Mouse (Mus musculus): ENCODE measurements at regions not wholly inside any gene's neighbourhood (a gene's known extent, or its start where the extent isn't known, plus 50 kb on each side); places are given as distances from the start of the nearest gene placed in this dataset.
"Not testable (repeated sequence)": the region's sequence is repeated elsewhere in the genome, so short reads cannot be mapped to it uniquely, and the experiment has no call there.

DNA sequence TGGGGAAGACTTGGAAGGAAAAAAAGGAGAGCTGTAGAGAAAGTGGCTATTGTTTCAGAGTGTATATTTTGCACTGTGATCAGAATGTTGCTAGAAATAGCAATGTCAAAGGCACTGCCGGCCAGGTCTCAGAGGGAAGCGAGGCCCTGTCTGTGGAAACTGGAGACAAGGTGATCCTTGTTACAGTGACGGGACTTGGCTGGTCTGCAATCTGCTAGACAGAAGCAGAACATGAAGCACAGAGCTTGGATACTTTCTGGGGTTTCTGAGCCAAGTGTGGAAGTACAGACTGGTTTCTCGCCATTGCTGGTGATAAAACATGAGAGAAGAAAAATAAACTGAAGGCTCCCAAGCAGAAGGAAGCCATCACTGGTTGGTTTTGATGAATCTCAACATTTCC lies 198.3 kb upstream of the Slc7a14 start:
- no peaks in the 10 kb centered on the region for H3K27me3 ChIP-seq (replicated peaks; ENCODE audit: control insufficient read depth, insufficient read depth, low read length)
- no peaks in the 10 kb centered on the region for H3K9me3 ChIP-seq (ENCODE audit: control insufficient read depth, low read length)
- no peaks in the 10 kb centered on the region for H3K4me1 ChIP-seq (replicated peaks; ENCODE audit: control insufficient read depth, insufficient read depth, low read length)
- H3K4me2 ChIP-seq (ENCODE audit: low read length), result no peak overlapping the region
- no peak overlapping the region for H3K9ac ChIP-seq (ENCODE audit: low read length)
- no peaks in the 10 kb centered on the region for H3K36me3 ChIP-seq (ENCODE audit: control insufficient read depth, insufficient read depth, low read length)
- no peak overlapping the region for H3K4me3 ChIP-seq (ENCODE audit: low read depth, low read length)
- no peak overlapping the region for H3K27ac ChIP-seq (ENCODE audit: low read depth)
- WGBS, result 80% methylated on average over 4 of the region's 4 CpGs
- ATAC-seq (replicated peaks; ENCODE audit: low FRiP score, low TSS enrichment, low read depth), result no peak
- no peak for DNase-seq (ENCODE audit: low spot score)

DNA sequence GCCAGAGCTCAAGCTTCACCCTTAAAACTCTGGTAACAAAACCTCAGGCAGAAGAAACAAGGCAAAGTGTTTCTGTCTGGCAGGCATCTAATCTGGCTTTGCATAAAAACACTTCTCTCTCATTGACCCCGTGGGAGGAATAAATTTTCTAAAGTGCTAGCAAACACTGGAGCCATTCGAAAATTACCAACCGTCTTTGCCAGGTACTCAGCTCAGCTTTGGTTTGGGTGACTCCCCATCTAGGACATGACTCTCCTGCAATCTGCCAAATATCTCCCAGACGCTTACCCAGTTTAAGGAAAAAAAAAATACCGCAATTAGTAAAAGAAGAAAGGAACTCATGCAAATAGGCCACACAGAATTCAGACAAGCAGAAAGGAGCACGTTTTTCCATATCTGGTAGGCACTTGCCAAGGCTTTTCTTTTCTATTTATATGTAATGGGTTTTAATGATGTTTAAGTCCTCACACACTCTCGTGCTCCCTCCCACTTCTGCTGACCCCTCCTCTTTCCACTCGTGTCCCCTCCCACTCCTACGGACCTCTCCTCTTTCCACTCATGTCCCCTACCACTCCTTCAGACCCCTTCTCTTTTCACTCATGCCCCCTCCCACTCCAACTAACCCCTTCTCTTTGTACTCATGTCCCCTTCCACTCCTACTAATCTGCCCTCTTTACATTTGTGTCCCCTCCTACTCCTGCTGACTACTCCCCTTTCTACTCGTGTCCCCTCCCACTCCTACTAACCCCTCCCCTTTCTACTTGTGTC lies 189.2 kb upstream of the Slc7a14 start:
- H3K4me2 ChIP-seq (ENCODE audit: low read length), result no peak overlapping the region
- H3K27me3 ChIP-seq (replicated peaks; ENCODE audit: control insufficient read depth, insufficient read depth, low read length), result no peaks in the 10 kb centered on the region
- H3K9me3 ChIP-seq (ENCODE audit: control insufficient read depth, low read length), result 0 out of 2 replicates have a peak, but pooled peaks cover 2% of the 10 kb centered on the region
- H3K27ac ChIP-seq (ENCODE audit: low read depth), result no peak overlapping the region
- no peak overlapping the region for H3K4me3 ChIP-seq (ENCODE audit: low read depth, low read length)
- H3K4me1 ChIP-seq (replicated peaks; ENCODE audit: control insufficient read depth, insufficient read depth, low read length), result no peaks in the 10 kb centered on the region
- no peaks in the 10 kb centered on the region for H3K36me3 ChIP-seq (ENCODE audit: control insufficient read depth, insufficient read depth, low read length)
- WGBS, result 75% methylated on average over 10 of the region's 10 CpGs
- DNase-seq (ENCODE audit: low spot score) (no peak), ATAC-seq (replicated peaks; ENCODE audit: low FRiP score, low TSS enrichment, low read depth) (no peak)
- H3K9ac ChIP-seq (ENCODE audit: low read length), result no peak overlapping the region

DNA sequence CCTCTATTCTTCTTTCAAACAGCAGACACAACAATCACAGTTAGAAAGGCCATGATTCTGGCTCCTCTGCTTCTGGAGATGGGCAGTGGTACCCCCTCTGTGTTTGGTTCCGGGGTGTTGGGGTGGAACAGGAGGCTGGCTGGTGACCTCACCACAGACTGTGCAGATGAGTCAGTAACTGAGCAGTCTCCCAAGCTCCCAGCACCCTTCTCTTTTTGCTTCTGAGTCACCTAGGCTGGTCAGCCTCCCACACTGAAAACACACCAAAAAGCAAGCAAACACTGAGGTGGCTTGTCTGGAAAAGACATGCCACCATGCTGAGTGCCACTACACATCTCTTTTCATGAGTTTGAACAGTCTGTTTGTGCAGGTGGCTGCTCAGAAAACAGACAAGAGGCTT lies 185.1 kb upstream of the Slc7a14 start:
- no peak overlapping the region for H3K4me3 ChIP-seq (ENCODE audit: low read depth, low read length)
- H3K27me3 ChIP-seq (replicated peaks; ENCODE audit: control insufficient read depth, insufficient read depth, low read length), result no peaks in the 10 kb centered on the region
- no peak overlapping the region for H3K9ac ChIP-seq (ENCODE audit: low read length)
- H3K4me2 ChIP-seq (ENCODE audit: low read length), result no peak overlapping the region
- 0 out of 2 replicates have a peak, but pooled peaks cover 2% of the 10 kb centered on the region for H3K9me3 ChIP-seq (ENCODE audit: control insufficient read depth, low read length)
- no peaks in the 10 kb centered on the region for H3K4me1 ChIP-seq (replicated peaks; ENCODE audit: control insufficient read depth, insufficient read depth, low read length)
- H3K27ac ChIP-seq (ENCODE audit: low read depth), result no peak overlapping the region
- DNase-seq (ENCODE audit: low spot score), result no peak
- H3K36me3 ChIP-seq (ENCODE audit: control insufficient read depth, insufficient read depth, low read length), result no peaks in the 10 kb centered on the region
- ATAC-seq (replicated peaks; ENCODE audit: low FRiP score, low TSS enrichment, low read depth), result no peak
- WGBS, result 100% methylated on average over 1 of the region's 1 CpGs

DNA sequence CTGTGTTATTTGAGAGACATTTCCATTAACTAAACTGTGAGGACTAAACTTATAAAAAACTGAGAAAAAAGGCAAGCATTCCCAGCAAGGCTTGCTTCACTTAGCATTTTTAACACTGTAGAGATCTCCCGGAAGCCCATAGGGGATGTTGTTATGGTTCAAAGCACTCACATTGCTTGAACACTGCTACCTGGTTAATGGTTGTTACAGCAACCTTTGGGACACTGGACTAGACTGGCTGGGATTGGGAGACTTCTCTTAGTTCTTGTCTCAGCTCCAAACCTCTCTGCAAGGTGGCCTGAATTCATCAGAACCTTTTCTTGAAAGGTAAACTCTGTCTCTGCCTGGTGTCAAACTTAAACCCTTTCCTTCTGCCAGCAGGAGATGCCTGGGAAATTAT lies 184.5 kb upstream of the Slc7a14 start:
- Histone ChIP-seq H3K27me3 (replicated peaks; ENCODE audit: control insufficient read depth, insufficient read depth, low read length) (no peaks in the 10 kb centered on the region), H3K27ac (ENCODE audit: low read depth) (no peak overlapping the region), H3K36me3 (ENCODE audit: control insufficient read depth, insufficient read depth, low read length) (no peaks in the 10 kb centered on the region), H3K4me3 (ENCODE audit: low read depth, low read length) (no peak overlapping the region), H3K9me3 (ENCODE audit: control insufficient read depth, low read length) (0 out of 2 replicates have a peak, but pooled peaks cover 2% of the 10 kb centered on the region), H3K4me2 (ENCODE audit: low read length) (no peak overlapping the region), H3K9ac (ENCODE audit: low read length) (no peak overlapping the region), H3K4me1 (replicated peaks; ENCODE audit: control insufficient read depth, insufficient read depth, low read length) (no peaks in the 10 kb centered on the region)
- no peak for ATAC-seq (replicated peaks; ENCODE audit: low FRiP score, low TSS enrichment, low read depth)
- WGBS, result 89% methylated on average over 1 of the region's 1 CpGs
- DNase-seq (ENCODE audit: low spot score), result no peak

DNA sequence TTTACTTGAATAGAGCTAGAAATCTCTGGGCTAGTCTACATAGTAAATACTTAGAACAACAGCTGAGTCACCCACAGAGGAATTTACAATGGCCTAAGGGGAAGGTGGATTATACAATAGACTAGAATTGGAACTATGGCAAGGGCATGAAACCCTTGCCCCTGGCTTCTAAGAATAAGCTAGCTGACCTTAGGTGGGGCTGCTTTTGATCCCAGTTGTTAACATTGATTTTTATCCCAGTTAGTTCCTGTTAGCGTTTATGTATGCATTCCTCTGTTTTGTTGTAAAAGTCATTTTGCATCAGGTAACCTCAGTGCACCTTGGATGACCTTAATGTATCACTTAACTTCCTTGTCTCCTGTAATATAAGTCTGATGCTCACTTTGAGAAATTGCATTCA lies 181.6 kb upstream of the Slc7a14 start:
- not testable (repeated sequence) for H3K4me3 ChIP-seq (ENCODE audit: low read depth, low read length); ATAC-seq (replicated peaks; ENCODE audit: low FRiP score, low TSS enrichment, low read depth); H3K9me3 ChIP-seq (ENCODE audit: control insufficient read depth, low read length); H3K9ac ChIP-seq (ENCODE audit: low read length); H3K36me3 ChIP-seq (ENCODE audit: control insufficient read depth, insufficient read depth, low read length); H3K27ac ChIP-seq (ENCODE audit: low read depth); H3K27me3 ChIP-seq (replicated peaks; ENCODE audit: control insufficient read depth, insufficient read depth, low read length); H3K4me2 ChIP-seq (ENCODE audit: low read length); DNase-seq (ENCODE audit: low spot score); H3K4me1 ChIP-seq (replicated peaks; ENCODE audit: control insufficient read depth, insufficient read depth, low read length)
- WGBS, result 89% methylated on average over 1 of the region's 1 CpGs

DNA sequence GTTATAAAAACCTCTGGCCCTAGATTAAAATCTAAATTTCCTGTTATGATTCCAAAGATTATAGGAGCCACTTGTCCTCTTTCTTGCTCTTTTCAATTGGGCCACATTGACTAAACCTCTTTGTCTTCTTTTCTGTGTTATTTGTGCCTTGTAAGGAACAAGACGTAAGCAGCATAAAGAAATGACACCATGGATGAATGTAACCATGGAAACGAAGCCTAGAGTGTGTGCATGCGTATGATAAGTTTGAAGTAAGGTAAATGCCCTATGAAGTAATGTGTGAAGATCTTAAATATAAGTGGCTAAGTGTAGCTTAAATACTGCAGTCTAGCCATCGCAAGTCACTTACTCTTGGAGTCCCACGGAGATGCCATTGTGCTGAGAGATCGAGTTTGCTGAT lies 177.4 kb upstream of the Slc7a14 start:
- H3K4me1 ChIP-seq (replicated peaks; ENCODE audit: control insufficient read depth, insufficient read depth, low read length), result no peaks in the 10 kb centered on the region
- no peaks in the 10 kb centered on the region for H3K36me3 ChIP-seq (ENCODE audit: control insufficient read depth, insufficient read depth, low read length)
- H3K9me3 ChIP-seq (ENCODE audit: control insufficient read depth, low read length), result no peaks in the 10 kb centered on the region
- H3K27ac ChIP-seq (ENCODE audit: low read depth), result no peak overlapping the region
- H3K4me3 ChIP-seq (ENCODE audit: low read depth, low read length), result no peak overlapping the region
- H3K9ac ChIP-seq (ENCODE audit: low read length), result no peak overlapping the region
- H3K4me2 ChIP-seq (ENCODE audit: low read length), result no peak overlapping the region
- WGBS, result 82% methylated on average over 6 of the region's 6 CpGs
- H3K27me3 ChIP-seq (replicated peaks; ENCODE audit: control insufficient read depth, insufficient read depth, low read length), result no peaks in the 10 kb centered on the region
- ATAC-seq (replicated peaks; ENCODE audit: low FRiP score, low TSS enrichment, low read depth) (no peak), DNase-seq (ENCODE audit: low spot score) (no peak)

DNA sequence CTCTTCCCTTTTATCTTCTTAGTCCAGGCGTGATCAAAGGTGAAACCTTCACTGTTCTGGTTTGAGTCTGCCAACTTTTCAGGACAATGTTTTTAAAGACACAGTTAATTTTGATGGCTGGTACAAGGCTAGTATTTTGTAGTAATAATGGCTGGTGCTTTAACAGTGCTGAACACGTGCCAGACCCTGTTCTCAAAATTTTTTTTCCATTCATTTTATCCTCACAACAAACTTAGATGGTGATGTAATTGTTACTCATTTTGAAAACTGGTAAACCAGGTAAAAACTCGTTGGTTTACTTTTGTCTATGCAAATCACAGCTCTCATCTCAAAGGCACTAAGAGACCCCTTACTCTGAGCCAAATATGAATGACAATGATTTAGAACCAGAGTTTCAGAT lies 171.8 kb upstream of the Slc7a14 start:
- Histone ChIP-seq H3K27ac (ENCODE audit: low read depth) (no peak overlapping the region), H3K9ac (ENCODE audit: low read length) (no peak overlapping the region), H3K27me3 (replicated peaks; ENCODE audit: control insufficient read depth, insufficient read depth, low read length) (no peaks in the 10 kb centered on the region), H3K4me3 (ENCODE audit: low read depth, low read length) (no peak overlapping the region), H3K9me3 (ENCODE audit: control insufficient read depth, low read length) (no peaks in the 10 kb centered on the region), H3K36me3 (ENCODE audit: control insufficient read depth, insufficient read depth, low read length) (no peaks in the 10 kb centered on the region), H3K4me2 (ENCODE audit: low read length) (no peak overlapping the region), H3K4me1 (replicated peaks; ENCODE audit: control insufficient read depth, insufficient read depth, low read length) (no peaks in the 10 kb centered on the region)
- no peak for ATAC-seq (replicated peaks; ENCODE audit: low FRiP score, low TSS enrichment, low read depth)
- WGBS, result 64% methylated on average over 3 of the region's 3 CpGs
- DNase-seq (ENCODE audit: low spot score), result no peak

DNA sequence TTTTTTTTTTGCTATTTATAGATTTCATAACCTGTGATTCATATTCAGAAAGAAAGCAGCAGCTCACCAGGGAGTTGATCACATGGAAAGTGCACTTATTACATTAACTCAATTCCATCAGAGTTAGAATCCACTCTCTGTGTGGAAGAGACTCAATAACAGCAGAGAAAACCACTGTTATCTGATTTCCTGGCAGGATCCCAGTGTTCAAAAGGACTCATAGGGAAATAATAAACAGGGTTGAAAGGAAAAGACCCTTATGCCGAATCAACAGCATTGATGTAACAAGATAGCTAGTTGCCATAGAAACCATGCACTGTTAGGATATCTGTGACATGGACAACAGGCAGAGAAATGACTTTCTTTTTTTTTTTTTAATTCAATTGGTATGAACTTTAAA lies 157.7 kb upstream of the Slc7a14 start:
- WGBS, result 46% methylated on average over 1 of the region's 1 CpGs
- ATAC-seq (replicated peaks; ENCODE audit: low FRiP score, low TSS enrichment, low read depth) (no peak), DNase-seq (ENCODE audit: low spot score) (no peak)
- Histone ChIP-seq H3K9me3 (ENCODE audit: control insufficient read depth, low read length) (no peaks in the 10 kb centered on the region), H3K4me3 (ENCODE audit: low read depth, low read length) (no peak overlapping the region), H3K27me3 (replicated peaks; ENCODE audit: control insufficient read depth, insufficient read depth, low read length) (no peaks in the 10 kb centered on the region), H3K9ac (ENCODE audit: low read length) (no peak overlapping the region), H3K36me3 (ENCODE audit: control insufficient read depth, insufficient read depth, low read length) (no peaks in the 10 kb centered on the region), H3K27ac (ENCODE audit: low read depth) (no peak overlapping the region), H3K4me1 (replicated peaks; ENCODE audit: control insufficient read depth, insufficient read depth, low read length) (no peaks in the 10 kb centered on the region), H3K4me2 (ENCODE audit: low read length) (no peak overlapping the region)

DNA sequence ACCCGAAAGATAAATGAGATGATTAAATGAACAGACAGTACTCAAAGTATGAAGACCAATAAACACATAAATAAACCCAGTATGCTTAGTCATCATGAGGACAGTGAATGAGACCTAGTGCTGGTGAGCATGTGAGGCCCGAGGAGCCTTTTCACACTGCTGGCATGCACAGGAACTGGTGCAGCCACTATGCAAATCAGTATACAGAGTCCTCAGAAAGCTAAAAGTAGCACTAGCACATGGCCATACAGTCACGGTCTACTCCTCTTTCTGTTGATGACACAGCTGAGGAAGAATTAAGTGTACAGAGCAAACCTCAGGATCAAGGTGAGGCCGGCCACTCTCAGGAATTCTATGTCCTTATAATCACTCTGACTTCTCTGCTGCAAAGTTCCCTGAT lies 154.1 kb upstream of the Slc7a14 start:
- H3K9me3 ChIP-seq (ENCODE audit: control insufficient read depth, low read length), result no peaks in the 10 kb centered on the region
- no peak overlapping the region for H3K4me2 ChIP-seq (ENCODE audit: low read length)
- no peak overlapping the region for H3K9ac ChIP-seq (ENCODE audit: low read length)
- no peaks in the 10 kb centered on the region for H3K27me3 ChIP-seq (replicated peaks; ENCODE audit: control insufficient read depth, insufficient read depth, low read length)
- DNase-seq (ENCODE audit: low spot score) (no peak), ATAC-seq (replicated peaks; ENCODE audit: low FRiP score, low TSS enrichment, low read depth) (no peak)
- no peak overlapping the region for H3K27ac ChIP-seq (ENCODE audit: low read depth)
- no peaks in the 10 kb centered on the region for H3K4me1 ChIP-seq (replicated peaks; ENCODE audit: control insufficient read depth, insufficient read depth, low read length)
- WGBS, result 82% methylated on average over 4 of the region's 4 CpGs
- H3K36me3 ChIP-seq (ENCODE audit: control insufficient read depth, insufficient read depth, low read length), result no peaks in the 10 kb centered on the region
- no peak overlapping the region for H3K4me3 ChIP-seq (ENCODE audit: low read depth, low read length)

All from intestine, embryonic 14.5 days (tissue).